Mouse (Mus musculus): ENCODE data around the gene Comt. TPM values are rescaled to one million over a fixed set of nuclear protein-coding genes. Genes with fewer than 3 reads are reported as not detected.

The Comt gene
- polyA plus RNA-seq, 1 experiment from 2014 or later: 113 TPM

DNA sequence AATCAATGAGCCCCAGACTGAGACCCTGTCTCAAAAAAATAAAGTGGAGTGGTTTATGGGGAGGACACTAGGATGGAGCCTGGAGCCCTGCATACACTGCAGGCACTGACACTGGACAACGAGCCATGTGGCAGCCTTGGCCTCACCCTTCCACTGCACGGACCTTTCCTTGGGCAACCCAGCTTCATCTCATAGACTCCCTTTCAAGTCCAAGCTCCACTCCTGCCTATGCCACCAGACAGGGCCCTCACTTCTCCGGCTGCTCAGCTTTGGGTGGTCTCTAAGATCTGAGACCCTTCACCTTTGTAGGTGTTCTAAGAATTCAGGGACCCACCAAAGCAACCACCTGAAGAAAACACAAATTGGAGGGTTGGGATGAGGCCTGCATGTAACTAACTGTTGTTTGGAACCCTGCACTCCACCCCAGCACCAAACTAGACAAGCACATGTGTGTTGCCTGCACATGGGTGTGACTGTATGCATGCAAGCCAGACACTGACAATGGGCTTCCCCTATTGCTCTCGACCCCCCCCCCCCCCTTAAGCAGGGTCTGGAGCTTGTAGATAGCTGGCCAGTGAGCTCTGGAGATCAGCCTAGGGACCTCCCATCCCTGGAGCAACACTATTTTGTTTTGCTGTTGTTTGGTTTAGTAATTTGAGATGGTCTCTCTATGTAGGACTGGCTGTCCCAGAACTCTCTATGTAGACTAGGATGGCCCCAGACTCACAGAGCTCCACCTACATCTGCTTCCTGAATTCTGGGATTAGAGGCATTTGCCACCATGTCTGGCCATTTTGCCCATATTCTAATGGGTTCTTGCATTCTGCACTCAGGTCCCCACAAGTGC lies 7.7 kb downstream of the Comt start:
- WGBS: 89% methylated on average over 4 of the region's 4 CpGs
- Histone ChIP-seq H3K36me3 (peaks cover 19% of the 10 kb centered on the region), H3K9ac (no peak overlapping the region)

GRCm38 (mm10) chr16:18417491-18417890 lies 9.2 kb downstream of the Comt start:
- H3K27me3 ChIP-seq: no peaks in the 10 kb centered on the region
- H3K4me2 ChIP-seq: no peak overlapping the region
- no peak for ATAC-seq (ENCODE audit: low FRiP score, low read depth)
- no peak overlapping the region for H3K27ac ChIP-seq (replicated peaks)
- peaks cover 4% of the 10 kb centered on the region; the same call in 1 of the 2 replicates for H3K4me1 ChIP-seq (replicated peaks)
- H3K9me3 ChIP-seq: no peaks in the 10 kb centered on the region
- peaks cover 15% of the 10 kb centered on the region for H3K36me3 ChIP-seq
- H3K4me3 ChIP-seq: no peak overlapping the region
- no peak overlapping the region for H3K9ac ChIP-seq
- 93% methylated on average over 5 of the region's 5 CpGs for WGBS

More for the DNA sequence above, 7.7 kb downstream of the Comt start:
- Histone ChIP-seq H3K4me1 (replicated peaks) (peaks cover 9% of the 10 kb centered on the region), H3K4me3 (no peak overlapping the region), H3K4me2 (no peak overlapping the region), H3K27me3 (no peaks in the 10 kb centered on the region), H3K9me3 (no peaks in the 10 kb centered on the region), H3K27ac (replicated peaks) (no peak overlapping the region)
- ATAC-seq (ENCODE audit: low FRiP score, low read depth): no peak

DNA sequence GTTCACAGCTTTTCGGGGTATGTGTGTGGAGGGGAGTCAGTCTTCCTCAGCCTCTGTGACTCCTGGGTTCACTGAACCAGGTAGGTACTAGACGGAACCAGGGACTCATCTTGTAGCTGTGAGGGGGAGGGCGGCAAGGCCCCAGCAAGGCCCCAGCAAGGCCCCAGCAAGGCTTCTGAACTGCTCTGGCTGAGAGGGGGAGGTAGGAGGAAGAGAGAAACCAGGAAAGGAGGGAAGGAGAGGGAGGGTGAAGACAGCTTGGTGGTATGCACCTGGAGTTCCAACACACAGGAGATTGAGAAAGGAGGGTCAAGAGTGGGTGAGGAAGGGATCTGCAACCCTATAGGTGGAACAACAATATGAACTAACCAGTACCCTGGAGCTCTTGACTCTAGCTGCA lies 9.8 kb downstream of the Comt start:
- H3K27me3 ChIP-seq: no peaks in the 10 kb centered on the region
- H3K27ac ChIP-seq (replicated peaks): peak overlapping the region; percentile 2
- H3K36me3 ChIP-seq: peaks cover 8% of the 10 kb centered on the region; the same call in 1 of the 2 replicates
- no peak for ATAC-seq (ENCODE audit: low FRiP score, low read depth)
- H3K9ac ChIP-seq: no peak overlapping the region
- H3K9me3 ChIP-seq: no peaks in the 10 kb centered on the region
- H3K4me2 ChIP-seq: no peak overlapping the region
- no peak overlapping the region for H3K4me3 ChIP-seq
- 83% methylated on average over 3 of the region's 3 CpGs for WGBS
- peaks cover 6% of the 10 kb centered on the region for H3K4me1 ChIP-seq (replicated peaks)

GRCm38 (mm10) chr16:18416094-18416761 lies 10.4 kb downstream of the Comt start:
- 54% methylated on average over 18 of the region's 18 CpGs for WGBS
- Histone ChIP-seq H3K4me3 (no peak overlapping the region), H3K36me3 (0 out of 2 replicates have a peak, but pooled peaks cover 4% of the 10 kb centered on the region), H3K27me3 (no peaks in the 10 kb centered on the region), H3K4me1 (replicated peaks) (peaks cover 12% of the 10 kb centered on the region), H3K4me2 (no peak overlapping the region), H3K27ac (replicated peaks) (peak overlapping the region; percentile 2), H3K9me3 (no peaks in the 10 kb centered on the region), H3K9ac (no peak overlapping the region)
- ATAC-seq (ENCODE audit: low FRiP score, low read depth): no peak

- Histone ChIP-seq H3K9ac (no peak overlapping the region), H3K27ac (replicated peaks) (no peak overlapping the region), H3K4me1 (replicated peaks) (peaks cover 29% of the 10 kb centered on the region), H3K4me3 (no peak overlapping the region), H3K36me3 (0 out of 2 replicates have a peak, but pooled peaks cover 4% of the 10 kb centered on the region), H3K9me3 (no peaks in the 10 kb centered on the region), H3K4me2 (no peak overlapping the region), H3K27me3 (no peaks in the 10 kb centered on the region)
- ATAC-seq (ENCODE audit: low FRiP score, low read depth): no peak
- 86% methylated on average over 7 of the region's 7 CpGs for WGBS
Measured at GRCm38 (mm10) chr16:18413032-18413816, 13.4 kb downstream of the Comt start.

DNA sequence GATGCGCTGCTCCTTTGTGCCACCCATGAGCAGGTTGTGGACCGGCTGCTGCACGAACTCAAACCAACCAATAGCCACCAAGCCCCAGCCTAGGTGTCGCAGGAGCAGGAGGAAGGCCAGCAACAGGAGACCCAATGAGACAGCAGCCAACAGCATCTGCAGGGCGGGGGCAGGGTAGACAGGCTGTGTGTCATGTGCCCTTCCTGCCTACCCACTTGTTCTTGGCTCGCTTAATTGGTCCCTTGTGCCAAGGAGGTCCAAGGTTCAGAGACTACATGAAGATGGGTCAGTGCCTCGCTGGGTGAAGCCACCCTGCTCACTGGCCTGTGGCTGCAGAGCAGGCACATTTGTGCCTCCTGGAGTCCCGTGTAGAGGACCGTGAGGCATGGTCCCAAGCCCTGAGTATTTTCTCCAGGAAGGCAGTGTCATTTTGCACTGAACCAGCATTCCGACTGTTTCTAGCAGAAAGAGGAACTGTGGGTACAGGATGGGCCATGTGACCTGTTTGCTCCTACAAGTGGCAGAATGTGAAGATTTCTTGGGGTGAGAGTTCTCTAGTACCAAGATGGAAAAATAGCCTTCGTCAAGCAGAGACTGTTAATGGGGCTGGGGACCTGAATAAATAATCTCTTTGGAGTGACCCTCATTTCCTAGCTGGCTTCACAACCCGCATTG lies 14.7 kb downstream of the Comt start:
- no peak overlapping the region for H3K27ac ChIP-seq (replicated peaks)
- ATAC-seq (ENCODE audit: low FRiP score, low read depth): 0 out of 2 replicates have a peak, but pooled peaks have one; percentile 4
- H3K4me1 ChIP-seq (replicated peaks): peaks cover 37% of the 10 kb centered on the region

DNA sequence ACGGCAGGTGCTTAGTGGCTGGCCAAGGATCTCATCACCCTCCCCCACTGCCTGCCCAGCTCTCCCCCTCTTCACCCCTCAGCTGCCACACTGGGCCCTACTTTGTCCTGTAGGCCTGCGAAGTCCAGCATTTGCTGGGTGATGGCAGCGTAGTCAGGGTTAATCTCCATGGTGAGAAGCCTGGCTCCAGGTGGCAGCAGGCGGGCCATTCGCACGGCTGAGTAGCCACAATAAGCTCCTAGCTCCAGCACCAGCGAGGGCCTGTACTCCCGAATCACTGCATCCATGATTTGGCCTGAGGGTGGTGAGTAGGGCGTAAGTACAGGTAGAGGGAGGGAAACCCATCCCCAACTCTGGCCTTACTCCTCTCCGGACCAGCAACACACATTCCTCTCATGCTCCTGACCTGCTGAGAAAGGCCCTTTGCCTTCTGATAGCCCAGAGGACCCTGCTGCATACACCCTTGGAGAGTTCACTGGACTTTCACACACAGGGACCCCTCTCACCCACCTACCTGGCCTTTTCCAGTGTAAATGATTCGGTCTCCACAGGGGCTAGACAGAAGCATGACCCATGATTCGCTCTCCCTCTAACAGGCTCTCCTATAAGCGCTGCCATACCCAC lies 15.5 kb downstream of the Comt start:
- WGBS: 55% methylated on average over 13 of the region's 13 CpGs
- H3K4me1 ChIP-seq (replicated peaks): peaks cover 33% of the 10 kb centered on the region
- peaks cover 9% of the 10 kb centered on the region; the same call in 1 of the 2 replicates for H3K36me3 ChIP-seq
- H3K9ac ChIP-seq: no peak overlapping the region
- no peak overlapping the region for H3K27ac ChIP-seq (replicated peaks)
- H3K27me3 ChIP-seq: no peaks in the 10 kb centered on the region
- no peak overlapping the region for H3K4me2 ChIP-seq
- H3K4me3 ChIP-seq: no peak overlapping the region
- no peaks in the 10 kb centered on the region for H3K9me3 ChIP-seq
- ATAC-seq (ENCODE audit: low FRiP score, low read depth): no peak; the same call in 1 of the 2 replicates

More for the DNA sequence above, 14.7 kb downstream of the Comt start:
- Histone ChIP-seq H3K4me3 (no peak overlapping the region), H3K9ac (no peak overlapping the region), H3K4me2 (no peak overlapping the region), H3K36me3 (peaks cover 7% of the 10 kb centered on the region; the same call in 1 of the 2 replicates), H3K27me3 (no peaks in the 10 kb centered on the region), H3K9me3 (no peaks in the 10 kb centered on the region)
- 80% methylated on average over 12 of the region's 12 CpGs for WGBS

- Histone ChIP-seq H3K4me2 (no peak overlapping the region), H3K4me1 (replicated peaks) (peaks cover 33% of the 10 kb centered on the region), H3K9ac (no peak overlapping the region), H3K36me3 (peaks cover 12% of the 10 kb centered on the region), H3K27ac (replicated peaks) (no peak overlapping the region), H3K9me3 (no peaks in the 10 kb centered on the region), H3K27me3 (no peaks in the 10 kb centered on the region), H3K4me3 (no peak overlapping the region)
- WGBS: 79% methylated on average over 5 of the region's 5 CpGs
- ATAC-seq (ENCODE audit: low FRiP score, low read depth): no peak
Measured at GRCm38 (mm10) chr16:18410418-18410817, 16.2 kb downstream of the Comt start.

GRCm38 (mm10) chr16:18409776-18410175 lies 16.9 kb downstream of the Comt start:
- no peak for ATAC-seq (ENCODE audit: low FRiP score, low read depth)
- H3K4me3 ChIP-seq: no peak overlapping the region
- WGBS: 59% methylated on average over 4 of the region's 4 CpGs
- no peak overlapping the region for H3K9ac ChIP-seq
- 0 out of 2 replicates have a peak overlapping the region, but pooled peaks have one; percentile 12 for H3K27ac ChIP-seq (replicated peaks)
- H3K9me3 ChIP-seq: no peaks in the 10 kb centered on the region
- peaks cover 33% of the 10 kb centered on the region for H3K4me1 ChIP-seq (replicated peaks)
- H3K36me3 ChIP-seq: peaks cover 16% of the 10 kb centered on the region
- H3K27me3 ChIP-seq: no peaks in the 10 kb centered on the region
- H3K4me2 ChIP-seq: no peak overlapping the region

- H3K27ac ChIP-seq (replicated peaks): peak overlapping the region; percentile 58
- no peak overlapping the region for H3K4me2 ChIP-seq
- no peaks in the 10 kb centered on the region for H3K27me3 ChIP-seq
- H3K9me3 ChIP-seq: no peaks in the 10 kb centered on the region
- H3K4me3 ChIP-seq: no peak overlapping the region
- H3K4me1 ChIP-seq (replicated peaks): peaks cover 33% of the 10 kb centered on the region
- 55% methylated on average over 7 of the region's 7 CpGs for WGBS
- H3K9ac ChIP-seq: no peak overlapping the region
- H3K36me3 ChIP-seq: peaks cover 34% of the 10 kb centered on the region
- no peak for ATAC-seq (ENCODE audit: low FRiP score, low read depth)
Measured at GRCm38 (mm10) chr16:18407912-18408311, 18.7 kb downstream of the Comt start.

DNA sequence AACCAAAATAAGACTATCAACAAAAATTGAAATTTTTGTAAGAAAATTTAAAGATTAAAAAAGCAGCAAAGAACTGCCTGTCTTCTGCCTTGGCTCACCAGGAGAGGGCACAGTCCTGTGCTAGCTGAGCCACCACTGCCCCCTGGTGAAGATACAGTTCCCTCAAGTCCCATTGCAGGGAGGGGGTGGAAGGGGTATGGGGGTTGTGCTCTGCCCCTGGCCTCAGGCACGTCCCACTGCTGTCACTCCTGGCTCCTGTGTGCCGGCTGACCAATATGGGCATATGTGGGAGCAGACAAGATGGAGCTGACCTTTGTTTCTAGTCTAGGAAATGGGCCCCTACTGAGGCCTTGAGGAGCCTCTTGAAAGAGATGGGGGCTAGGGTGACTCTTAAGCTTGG lies 20.4 kb downstream of the Comt start:
- H3K27ac ChIP-seq (replicated peaks): peak overlapping the region; percentile 43; the same call in 1 of the 2 replicates
- no peak overlapping the region for H3K4me3 ChIP-seq
- no peak overlapping the region for H3K9ac ChIP-seq
- no peak overlapping the region for H3K4me2 ChIP-seq
- H3K9me3 ChIP-seq: no peaks in the 10 kb centered on the region
- peak; percentile 40; the same call in 1 of the 2 replicates for ATAC-seq (ENCODE audit: low FRiP score, low read depth)
- peaks cover 45% of the 10 kb centered on the region for H3K36me3 ChIP-seq
- peaks cover 32% of the 10 kb centered on the region for H3K4me1 ChIP-seq (replicated peaks)
- no peaks in the 10 kb centered on the region for H3K27me3 ChIP-seq
- 4% methylated on average over 2 of the region's 2 CpGs for WGBS
